Mouse (Mus musculus) heart, adult 9 months (tissue): ENCODE measurements around the gene Ada.

Experiments
- DNase-seq, 2 experiments: peaks; one replicate each; pipeline ENCODE4 v3.0.0; 2022; ENCODE audit warnings: low spot score in 2 of 2

The Ada gene

GRCm38 (mm10) chr2:163732021-163732420 lies 18.0 kb downstream of the Ada start:
- DNase-seq = no peak

GRCm38 (mm10) chr2:163728300-163728699 lies 21.7 kb downstream of the Ada start:
- no peak for DNase-seq

GRCm38 (mm10) chr2:163726766-163727393 lies 23.2 kb downstream of the Ada start:
- DNase-seq = no peak

- no peak for DNase-seq
Measured at GRCm38 (mm10) chr2:163722550-163722949, 27.5 kb downstream of the Ada start.

- DNase-seq = no peak
Measured at GRCm38 (mm10) chr2:163719616-163720015, 30.4 kb downstream of the Ada start.

GRCm38 (mm10) chr2:163718951-163719603 lies 31.0 kb downstream of the Ada start:
- DNase-seq = peak; percentile 59 to 77

- DNase-seq = no peak
Measured at GRCm38 (mm10) chr2:163718526-163718925, 31.5 kb downstream of the Ada start.

- DNase-seq = no peak
Measured at GRCm38 (mm10) chr2:163716853-163717252, 33.2 kb downstream of the Ada start.

GRCm38 (mm10) chr2:163716448-163716847 lies 33.6 kb downstream of the Ada start:
- DNase-seq = no peak

GRCm38 (mm10) chr2:163713340-163713739 lies 36.7 kb downstream of the Ada start:
- DNase-seq = no peak

- no peak for DNase-seq
Measured at GRCm38 (mm10) chr2:163712874-163713273, 37.2 kb downstream of the Ada start.

- DNase-seq = no peak
Measured at GRCm38 (mm10) chr2:163712473-163712872, 37.6 kb downstream of the Ada start.

GRCm38 (mm10) chr2:163711368-163711868 lies 38.6 kb downstream of the Ada start:
- peak in 1 of 2 experiments; percentile 56 for DNase-seq

- peak; percentile 66 to 79 for DNase-seq
Measured at GRCm38 (mm10) chr2:163710606-163711159, 39.4 kb downstream of the Ada start.

- DNase-seq = no peak
Measured at GRCm38 (mm10) chr2:163710000-163710399, 40.0 kb downstream of the Ada start.

- DNase-seq = no peak
Measured at GRCm38 (mm10) chr2:163708763-163709250, 41.2 kb downstream of the Ada start.

- no peak for DNase-seq
Measured at GRCm38 (mm10) chr2:163708321-163708720, 41.7 kb downstream of the Ada start.

- no peak for DNase-seq
Measured at GRCm38 (mm10) chr2:163703599-163704260, 46.3 kb downstream of the Ada start.

- DNase-seq = no peak
Measured at GRCm38 (mm10) chr2:163702921-163703320, 47.1 kb downstream of the Ada start.

GRCm38 (mm10) chr2:163702431-163702830 lies 47.6 kb downstream of the Ada start:
- no peak for DNase-seq

- DNase-seq = no peak
Measured at GRCm38 (mm10) chr2:163699078-163699780, 50.8 kb downstream of the Ada start.
